Mouse (Mus musculus) myocyte (in vitro differentiated cells): ENCODE measurements around the gene Pced1b.

Experiments used
- CEBPB ChIP-seq: IDR thresholded peaks from 2 replicates; pipeline ENCODE4 v1.6.1; 2011; ENCODE audit warnings: mild to moderate bottlenecking, moderate library complexity; ENCODE audit not compliant: poor library complexity, insufficient read depth, severe bottlenecking
- E2F4 ChIP-seq: IDR thresholded peaks from one replicate; pipeline ENCODE4 v1.6.1; 2011; ENCODE audit warnings: mild to moderate bottlenecking, control low read depth, moderate library complexity; ENCODE audit not compliant: insufficient read depth
- MAX ChIP-seq: IDR thresholded peaks from one replicate; pipeline ENCODE4 v1.6.1; 2011; ENCODE audit warnings: low read depth, mild to moderate bottlenecking, control low read depth
- MYOD1 ChIP-seq, 3 experiments: IDR thresholded peaks; one replicate each; pipeline ENCODE4 v1.6.1; 2011; ENCODE audit warnings: control low read depth in 2 of 3, low read depth in 2 of 3, mild to moderate bottlenecking in 2 of 3, moderate library complexity in 1 of 3; ENCODE audit not compliant: insufficient read length in 2 of 3, control insufficient read depth in 1 of 3
- MYOG ChIP-seq, 3 experiments: IDR thresholded peaks; one replicate each; pipeline ENCODE4 v1.6.1; 2011; ENCODE audit warnings: control low read depth in 2 of 3, low read depth in 2 of 3, mild to moderate bottlenecking in 2 of 3; ENCODE audit not compliant: insufficient read length in 2 of 3, control insufficient read depth in 1 of 3, insufficient read depth in 1 of 3
- POLR2A ChIP-seq: IDR thresholded peaks from one replicate; pipeline ENCODE4 v1.6.1; 2011; ENCODE audit warnings: low read depth, mild to moderate bottlenecking, control low read depth, moderate library complexity; ENCODE audit not compliant: insufficient read length
- POLR2AphosphoS2 ChIP-seq: IDR thresholded peaks from one replicate; pipeline ENCODE4 v1.6.1; 2011; ENCODE audit warnings: low read depth, control low read depth; ENCODE audit not compliant: insufficient read length
- REST ChIP-seq: IDR thresholded peaks from one replicate; pipeline ENCODE4 v1.6.1; 2011; ENCODE audit warnings: mild to moderate bottlenecking, control low read depth, moderate library complexity; ENCODE audit not compliant: insufficient read depth, insufficient read length
- SRF ChIP-seq: IDR thresholded peaks from one replicate; pipeline ENCODE4 v1.6.1; 2011; ENCODE audit warnings: low read depth; ENCODE audit not compliant: control insufficient read depth, insufficient read length
- TCF12 ChIP-seq: IDR thresholded peaks from one replicate; pipeline ENCODE4 v1.6.1; 2011; ENCODE audit warnings: mild to moderate bottlenecking, control low read depth; ENCODE audit not compliant: poor library complexity, insufficient read depth, severe bottlenecking
- TCF3 ChIP-seq: IDR thresholded peaks from one replicate; pipeline ENCODE4 v1.6.1; 2011; ENCODE audit warnings: low read depth, control low read depth; ENCODE audit not compliant: insufficient read length
- USF1 ChIP-seq: IDR thresholded peaks from one replicate; pipeline ENCODE4 v1.6.1; 2011; ENCODE audit warnings: low read depth, mild to moderate bottlenecking, control low read depth, moderate library complexity

DNA sequence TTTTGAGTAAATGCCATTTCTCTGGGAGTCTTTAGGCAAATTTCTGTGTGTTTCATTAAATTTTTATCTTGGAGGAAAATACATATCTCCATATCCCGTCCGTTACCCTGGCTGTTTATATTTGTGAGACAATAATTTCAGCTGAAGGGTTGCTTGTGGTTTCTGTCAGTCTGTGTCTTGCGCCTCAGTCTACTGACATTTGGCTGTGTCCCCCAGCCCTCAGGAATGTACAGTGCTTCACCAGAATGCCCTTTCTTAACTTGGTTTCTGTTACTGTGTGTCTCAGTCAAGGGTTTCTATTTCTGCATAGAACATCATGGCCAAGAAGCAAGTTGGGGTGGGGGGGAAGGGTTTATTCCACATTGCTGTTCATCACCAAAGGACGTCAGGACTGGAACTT, 42.3 kb downstream of the Pced1b start:
- TF ChIP-seq USF1 (no peak), E2F4 (no peak), POLR2A (no peak), REST (no peak), MYOG (IDR thresholded peaks at IDR 0.05; ENCODE audit: control insufficient read depth in 1 of 3, insufficient read depth in 1 of 3, insufficient read length in 2 of 3, low read depth in 2 of 3) (no peak), CEBPB (no peak), MAX (no peak), TCF12 (no peak), POLR2AphosphoS2 (no peak), SRF (no peak), MYOD1 (IDR thresholded peaks at IDR 0.05; ENCODE audit: control insufficient read depth in 1 of 3, insufficient read length in 2 of 3, low read depth in 2 of 3) (no peak), TCF3 (no peak)
